Mouse (Mus musculus): ENCODE data around the gene Mlst8. TPM values are rescaled to one million over a fixed set of nuclear protein-coding genes. Genes with fewer than 3 reads are reported as not detected.

Mlst8 gene
- total RNA-seq (2012; rRNA removed): 10.0 and 13.6 TPM in 2 replicates
- 10.9 and 14.0 TPM in 2 replicates for total RNA-seq (2014; rRNA removed)
- polyA plus RNA-seq (2012; ENCODE audit: insufficient read length, low read depth): 21.8 and 24.7 TPM in 2 replicates

DNA sequence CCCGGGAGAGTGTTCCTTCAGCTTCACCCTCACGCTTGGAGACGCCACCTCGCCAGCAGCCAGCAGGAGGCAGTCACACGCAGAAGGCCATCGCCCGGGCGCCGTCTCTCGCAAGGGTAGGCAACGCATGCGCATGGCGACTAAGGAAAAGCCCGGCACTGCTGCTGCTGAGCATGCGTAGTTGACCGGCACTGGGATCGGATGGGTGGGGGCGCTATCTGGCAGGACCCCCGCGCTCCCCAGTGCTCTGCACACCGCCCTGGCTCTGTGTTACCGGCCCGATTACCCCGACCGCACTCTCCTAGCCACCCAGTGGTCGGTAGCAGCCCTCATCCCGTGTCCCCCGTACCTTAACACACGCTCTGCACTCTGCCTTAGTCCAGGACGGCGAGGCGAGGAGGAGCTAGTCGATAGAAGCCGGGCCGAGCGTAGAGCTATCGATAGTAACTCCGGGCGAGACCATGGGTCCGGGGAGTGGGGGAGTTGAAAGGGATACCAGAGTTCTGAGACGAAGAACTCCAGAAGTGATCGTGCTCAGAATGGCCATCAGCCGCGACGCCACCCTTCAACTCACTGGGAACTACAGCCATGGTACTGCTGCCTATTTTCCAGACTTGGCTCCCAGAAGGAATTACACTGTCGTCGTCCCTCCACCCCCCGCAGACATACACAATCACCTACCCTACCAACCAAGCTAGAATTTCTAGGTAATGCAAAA lies at the start of gene Mlst8:
Mlst8 (minus strand) TSS at position 416 of the 718 bp plus-strand sequence.
- TF ChIP-seq POLR2A (IDR thresholded peaks at IDR 0.05; ENCODE audit: low read depth, low read length) (peak; percentile 93), JUND (conservative IDR thresholded peaks at IDR 0.05; ENCODE audit: low read depth, low read length) (peak; percentile 45; the same call in 1 of the 2 replicates), TCF12 (IDR thresholded peaks at IDR 0.05; ENCODE audit: low read depth, low read length) (peak; percentile 61), RCOR1 (conservative IDR thresholded peaks at IDR 0.05; ENCODE audit: low read depth, low read length) (no peak), MYC (IDR thresholded peaks at IDR 0.05; ENCODE audit: low read depth, low read length) (no peak), RAD21 (IDR thresholded peaks at IDR 0.05; ENCODE audit: low read depth, low read length) (peak; percentile 61), NELFE (IDR thresholded peaks at IDR 0.05; ENCODE audit: low read depth, low read length) (no peak; the same call in none of the 2 replicates), ZMIZ1 (IDR thresholded peaks at IDR 0.05; ENCODE audit: low read depth, low read length) (peak; percentile 55; the same call in 1 of the 2 replicates), E2F4 (IDR thresholded peaks at IDR 0.05; ENCODE audit: insufficient replicate concordance, low read depth, low read length) (no peak), MAFK (IDR thresholded peaks at IDR 0.05; ENCODE audit: insufficient replicate concordance, low read length) (no peak), ELF1 (IDR thresholded peaks at IDR 0.05; ENCODE audit: low read depth, low read length) (peak; percentile 73), SIN3A (IDR thresholded peaks at IDR 0.05; ENCODE audit: low read length) (peak; percentile 57), ZKSCAN1 (IDR thresholded peaks at IDR 0.05; ENCODE audit: borderline replicate concordance, low read depth, low read length) (no peak), TBP (conservative IDR thresholded peaks at IDR 0.05; ENCODE audit: low read depth, low read length) (peak; percentile 34; the same call in 1 of the 2 replicates), JUN (IDR thresholded peaks at IDR 0.05; ENCODE audit: insufficient read depth, low read depth, low read length) (no peak), POLR2AphosphoS2 (IDR thresholded peaks at IDR 0.05; ENCODE audit: low read depth, low read length) (no peak; the same call in 1 of the 2 replicates), CHD1 (IDR thresholded peaks at IDR 0.05; ENCODE audit: low read depth, low read length) (peak; percentile 99), SMC3 (IDR thresholded peaks at IDR 0.05; ENCODE audit: low read depth, low read length) (peak; percentile 74), HCFC1 (IDR thresholded peaks at IDR 0.05; ENCODE audit: low read depth, low read length) (peak; percentile 82), CHD2 (IDR thresholded peaks at IDR 0.05; ENCODE audit: low read length) (no peak), MEF2A (IDR thresholded peaks at IDR 0.05; ENCODE audit: borderline replicate concordance, low read depth, low read length) (peak; percentile 21; the same call in 1 of the 2 replicates), ETS1 (conservative IDR thresholded peaks at IDR 0.05; ENCODE audit: low read depth, low read length) (no peak), CTCF (conservative IDR thresholded peaks at IDR 0.05 in 1 of 2, IDR thresholded peaks at IDR 0.05 in 1 of 2; ENCODE audit: low read depth in 2 of 2, low read length in 2 of 2) (peak in 1 of 2 experiments; percentile 88; a peak in 3 of 4 replicates), IRF4 (IDR thresholded peaks at IDR 0.05; ENCODE audit: low read depth, low read length) (0 out of 2 replicates have a peak, but pooled peaks have one; percentile 27), ZC3H11A (IDR thresholded peaks at IDR 0.05; ENCODE audit: low read depth, low read length) (no peak), NRF1 (IDR thresholded peaks at IDR 0.05; ENCODE audit: low read depth, low read length) (peak; percentile 98), MAX (IDR thresholded peaks at IDR 0.05; ENCODE audit: low read length) (no peak), PAX5 (IDR thresholded peaks at IDR 0.05; ENCODE audit: low read length) (no peak), MXI1 (IDR thresholded peaks at IDR 0.05; ENCODE audit: low read depth, low read length) (peak; percentile 42), ZNF384 (IDR thresholded peaks at IDR 0.05; ENCODE audit: low read depth, low read length) (no peak), EP300 (IDR thresholded peaks at IDR 0.05; ENCODE audit: low read length) (no peak), MAZ (IDR thresholded peaks at IDR 0.05; ENCODE audit: low read depth, low read length) (peak; percentile 80; the same call in 1 of the 2 replicates), BHLHE40 (IDR thresholded peaks at IDR 0.05; ENCODE audit: low read depth, low read length) (no peak), USF2 (conservative IDR thresholded peaks at IDR 0.05; ENCODE audit: low read depth, low read length) (no peak), UBTF (IDR thresholded peaks at IDR 0.05; ENCODE audit: low read depth, low read length) (no peak), USF1 (IDR thresholded peaks at IDR 0.05; ENCODE audit: low read depth, low read length) (no peak), KAT2A (IDR thresholded peaks at IDR 0.05; ENCODE audit: insufficient replicate concordance, low read length) (no peak), GABPA (IDR thresholded peaks at IDR 0.05; ENCODE audit: insufficient replicate concordance, low read depth, low read length) (no peak; the same call in 1 of the 2 replicates)
- H3K4me1 ChIP-seq (ENCODE audit: control insufficient read depth in 1 of 2, insufficient read depth in 2 of 2): peaks cover 7 to 21% of the 10 kb centered on the region in 2 experiments; a peak in 3 of 4 replicates
- peaks cover 31 to 41% of the 10 kb centered on the region in 2 experiments for H3K36me3 ChIP-seq (replicated peaks in 1 of 2; ENCODE audit: control insufficient read depth in 1 of 2, insufficient read depth in 1 of 2, low read length in 1 of 2)
- dilution Hi-C loops (cut with MboI; ENCODE audit: extremely low pct_ligation_motif_present, extremely low pct_unique_long_range_greater_than_20kb, low sequenced_read_pairs) (no loop called here), in situ Hi-C loops (cut with MboI; ENCODE audit: low pct_ligation_motif_present, low pct_unique_long_range_greater_than_20kb, low sequenced_read_pairs) (loop anchor here (5.0 kb wide), 1 partner anchor 53 kb away; the partner anchor contains the start of gene Rab26)
- DNase-seq (ENCODE audit: extremely low read depth): peak; percentile 96
- peak within 1 kb of the TSS; percentile 80 for H3K27ac ChIP-seq (ENCODE audit: insufficient read depth, low read depth)
- H3K4me2 ChIP-seq (ENCODE audit: insufficient read depth, low read depth, poor library complexity, severe bottlenecking): peak within 1 kb of the TSS; percentile 77
- H3K9ac ChIP-seq (ENCODE audit: insufficient read depth, low read depth): peak within 1 kb of the TSS; percentile 61
- H3K79me2 ChIP-seq (replicated peaks; ENCODE audit: control insufficient read depth, extremely low read depth, insufficient read depth, poor library complexity, severe bottlenecking): no peaks in the 10 kb centered on the region
- H3K27me3 ChIP-seq (replicated peaks): no peaks in the 10 kb centered on the region
- H3K9me3 ChIP-seq (replicated peaks; ENCODE audit: low read length): no peaks in the 10 kb centered on the region
- peak within 1 kb of the TSS; percentile 72 to 81 (median 73) for H3K4me3 ChIP-seq (replicated peaks in 1 of 3; ENCODE audit: low read depth in 2 of 3, low read length in 2 of 3, poor library complexity in 1 of 3)

Data from CH12.LX (cell line).